Mouse (Mus musculus) kidney, embryonic 14.5 days (tissue): Measurements from ENCODE around the gene Psma1. TPM values are rescaled to one million over a fixed set of nuclear protein-coding genes. Genes with fewer than 3 reads are reported as not detected.

Experiments
- ATAC-seq: fragments of 200-750 bp; cut with Nextera tagmentation; 2 replicates; pipeline ENCODE4 v1.8.0; 2017; ENCODE audit warnings: moderate number of reproducible peaks, mild to moderate bottlenecking, moderate TSS enrichment, moderate library complexity; ENCODE audit not compliant: low FRiP score, low TSS enrichment
- H3K27ac ChIP-seq: fragments of 300-500 bp; sonication (generic); 2 replicates; pipeline ENCODE4 v1.5.1; 2014; ENCODE audit warnings: low read depth, mild to moderate bottlenecking, low read length, moderate library complexity, mixed read lengths
- H3K27me3 ChIP-seq: fragments of 300-500 bp; sonication (generic); 2 replicates; pipeline ENCODE4 v1.6.1; 2014; ENCODE audit warnings: mild to moderate bottlenecking, low read length; ENCODE audit not compliant: control insufficient read depth, insufficient read depth
- H3K36me3 ChIP-seq: fragments of 300-500 bp; sonication (generic); 2 replicates; pipeline ENCODE4 v1.6.1; 2014; ENCODE audit warnings: low read length, mixed read lengths; ENCODE audit not compliant: control insufficient read depth, insufficient read depth
- H3K4me1 ChIP-seq: fragments of 300-500 bp; sonication (generic); 2 replicates; pipeline ENCODE4 v1.6.1; 2014; ENCODE audit warnings: low read length, mixed read lengths; ENCODE audit not compliant: control insufficient read depth, insufficient read depth
- H3K4me2 ChIP-seq: fragments of 300-500 bp; sonication (generic); replicated peaks from 2 replicates; pipeline ENCODE4 v1.6.1; 2014; ENCODE audit warnings: low read depth, mild to moderate bottlenecking, low read length
- H3K4me3 ChIP-seq: fragments of 300-500 bp; sonication (generic); 2 replicates; pipeline ENCODE4 v1.5.1; 2014; ENCODE audit warnings: mild to moderate bottlenecking, low read length
- H3K9ac ChIP-seq: fragments of 300-500 bp; sonication (generic); 2 replicates; pipeline ENCODE4 v1.6.1; 2014; ENCODE audit warnings: low read depth, mild to moderate bottlenecking, low read length, moderate library complexity
- H3K9me3 ChIP-seq: fragments of 300-500 bp; sonication (generic); 2 replicates; pipeline ENCODE4 v1.6.1; 2016; ENCODE audit warnings: low read length; ENCODE audit not compliant: control insufficient read depth
- WGBS: fragments of 180-500 bp; shearing (Covaris S2); extraction: QIAGEN DNeasy Blood & Tissue Kit; methylation state at CpG from one replicate; pipeline ENCODE4 v1.1.7; 2014; 5-methylcytosine and 5-hydroxymethylcytosine counted together
- polyA plus RNA-seq: library from polyadenylated mRNA; unstranded; fragments of >200 nt; fragmentation: Nextera tagmentation; extraction: Ambion mirVana; gene quantifications from 2 replicates; pipeline ENCODE4 v1.2.1, GENCODE M21; 2014

The Psma1 gene
- polyA plus RNA-seq, 1 experiment from 2014 or later, result 466 TPM

DNA sequence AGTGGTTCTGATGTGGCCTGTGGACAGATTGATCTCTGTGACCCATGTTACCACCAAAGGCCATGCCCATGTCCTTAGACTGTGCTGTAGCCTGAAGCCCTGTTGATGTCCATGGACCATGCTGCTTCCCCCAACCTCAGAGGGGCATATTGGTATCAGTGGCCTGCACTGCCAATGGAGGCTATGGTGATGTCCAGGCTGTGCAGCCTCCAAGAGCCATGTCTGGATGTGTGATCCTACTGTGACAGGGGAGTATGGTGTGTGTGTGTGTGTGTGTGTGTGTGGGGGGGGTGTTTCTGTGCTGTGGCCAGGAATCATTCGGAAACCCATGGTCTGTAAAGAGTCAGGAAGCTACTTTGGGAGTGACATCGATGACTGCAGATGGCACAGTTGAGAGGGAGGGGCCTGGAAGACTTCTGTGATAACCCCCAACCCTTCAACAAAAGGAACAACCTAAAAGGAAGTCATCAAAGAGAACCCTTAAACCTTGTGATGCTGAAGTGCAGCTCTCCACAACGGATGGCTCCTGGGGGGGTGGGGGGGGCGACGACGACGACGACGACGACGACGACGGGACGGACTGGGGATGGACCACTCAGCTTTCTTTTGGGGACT, 8.5 kb upstream of the Psma1 start:
- Histone ChIP-seq H3K27ac (no peak overlapping the region), H3K4me3 (no peak overlapping the region), H3K4me2 (no peak overlapping the region), H3K27me3 (no peaks in the 10 kb centered on the region), H3K36me3 (no peaks in the 10 kb centered on the region), H3K9ac (no peak overlapping the region), H3K9me3 (no peaks in the 10 kb centered on the region), H3K4me1 (no peaks in the 10 kb centered on the region)
- no peak for ATAC-seq
- 88% methylated on average over 14 of the region's 14 CpGs for WGBS

DNA sequence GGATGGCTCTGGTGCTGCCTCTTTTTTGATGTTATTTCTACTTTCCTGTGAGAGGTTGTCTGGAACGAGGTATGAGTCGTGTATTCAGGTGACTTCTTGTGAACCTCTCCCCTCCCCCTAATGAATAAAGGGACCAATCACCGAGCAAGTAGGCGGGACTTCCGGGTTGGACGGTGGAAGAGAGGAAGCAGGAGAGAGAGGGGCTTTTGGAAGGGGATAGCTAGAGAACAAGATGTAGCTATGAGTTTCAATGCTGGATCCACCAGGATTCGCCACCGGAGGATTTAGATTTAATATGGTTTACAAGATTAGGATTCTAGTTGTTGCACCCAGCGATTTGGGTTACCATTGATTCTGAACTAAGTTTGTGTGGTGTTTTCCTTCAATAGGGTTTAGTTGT, 7.1 kb upstream of the Psma1 start:
- H3K4me1 ChIP-seq, result no peaks in the 10 kb centered on the region

DNA sequence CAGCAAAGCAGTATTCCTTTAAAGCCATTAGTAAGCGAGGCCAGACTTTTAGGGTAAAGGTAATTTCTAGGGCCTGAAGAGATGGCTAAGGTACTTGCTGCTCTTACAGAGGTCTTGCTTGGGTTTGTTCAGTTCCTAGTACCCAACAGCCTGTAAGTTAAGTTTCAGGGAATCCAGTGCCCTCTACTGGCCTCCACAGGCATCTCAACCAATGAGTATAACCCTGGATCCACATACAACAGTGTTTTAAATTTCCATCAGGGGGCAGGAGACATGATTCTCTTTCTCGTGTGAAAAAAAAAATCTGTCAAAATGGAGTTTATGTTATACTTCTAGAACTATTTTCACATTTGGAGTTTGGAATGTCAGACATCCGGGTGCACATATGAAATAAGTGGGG, 5.8 kb upstream of the Psma1 start:
- H3K36me3 ChIP-seq, result no peaks in the 10 kb centered on the region
- H3K9me3 ChIP-seq, result no peaks in the 10 kb centered on the region
- H3K27me3 ChIP-seq, result no peaks in the 10 kb centered on the region
- H3K9ac ChIP-seq, result no peak overlapping the region
- H3K4me1 ChIP-seq, result peaks cover 4% of the 10 kb centered on the region; the same call in 1 of the 2 replicates
- WGBS, result 65% methylated on average over 3 of the region's 3 CpGs
- ATAC-seq, result peak; percentile 47; the same call in 1 of the 2 replicates
- no peak overlapping the region for H3K4me2 ChIP-seq
- H3K4me3 ChIP-seq, result no peak overlapping the region
- no peak overlapping the region for H3K27ac ChIP-seq

More for the DNA sequence above, 7.1 kb upstream of the Psma1 start:
- no peak overlapping the region for H3K9ac ChIP-seq
- no peaks in the 10 kb centered on the region for H3K36me3 ChIP-seq
- no peak for ATAC-seq
- H3K4me3 ChIP-seq, result no peak overlapping the region
- no peaks in the 10 kb centered on the region for H3K27me3 ChIP-seq
- H3K27ac ChIP-seq, result no peak overlapping the region
- no peak overlapping the region for H3K4me2 ChIP-seq
- H3K9me3 ChIP-seq, result no peaks in the 10 kb centered on the region
- WGBS, result 75% methylated on average over 9 of the region's 9 CpGs

DNA sequence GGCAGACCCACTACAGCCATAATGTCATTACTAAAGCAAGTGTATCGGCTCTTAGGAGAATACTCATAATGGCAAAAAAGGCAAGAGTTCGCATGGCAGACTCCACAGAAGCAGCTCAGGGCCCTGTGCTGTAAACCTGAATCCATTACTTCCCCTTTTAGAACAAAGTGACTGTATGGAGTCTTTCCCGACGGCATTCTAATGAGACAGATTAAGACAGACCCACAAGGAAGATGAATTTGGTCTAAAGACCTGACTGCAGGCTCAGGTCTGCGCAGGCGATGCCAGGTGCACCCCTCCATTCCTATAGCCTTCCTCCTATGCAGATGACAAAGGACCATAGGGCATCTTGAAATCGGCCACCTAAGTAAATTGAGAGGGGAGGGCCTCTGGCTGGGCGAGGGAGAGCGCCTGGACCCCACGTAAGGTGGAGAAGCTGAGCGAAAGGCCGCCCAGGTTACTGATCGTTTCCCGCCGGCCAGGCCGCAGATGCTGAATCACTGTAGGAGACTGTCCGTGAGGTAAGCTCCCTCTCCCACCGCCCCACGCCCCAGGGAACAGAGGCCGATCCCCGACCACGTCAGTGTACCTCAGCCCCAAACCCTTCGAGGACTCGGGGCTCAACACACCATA, 430 bp downstream of the Psma1 start:
- H3K4me3 ChIP-seq, result peak overlapping the region; percentile 60
- no peaks in the 10 kb centered on the region for H3K27me3 ChIP-seq
- peaks cover 36% of the 10 kb centered on the region for H3K36me3 ChIP-seq
- ATAC-seq, result peak; percentile 6; the same call in 1 of the 2 replicates
- peaks cover 12% of the 10 kb centered on the region; the same call in 1 of the 2 replicates for H3K4me1 ChIP-seq
- H3K9me3 ChIP-seq, result no peaks in the 10 kb centered on the region
- no peak overlapping the region; the same call in 1 of the 2 replicates for H3K27ac ChIP-seq
- peak overlapping the region; percentile 78 for H3K9ac ChIP-seq
- WGBS, result 2% methylated on average over 24 of the region's 24 CpGs
- H3K4me2 ChIP-seq, result peak overlapping the region; percentile 67

DNA sequence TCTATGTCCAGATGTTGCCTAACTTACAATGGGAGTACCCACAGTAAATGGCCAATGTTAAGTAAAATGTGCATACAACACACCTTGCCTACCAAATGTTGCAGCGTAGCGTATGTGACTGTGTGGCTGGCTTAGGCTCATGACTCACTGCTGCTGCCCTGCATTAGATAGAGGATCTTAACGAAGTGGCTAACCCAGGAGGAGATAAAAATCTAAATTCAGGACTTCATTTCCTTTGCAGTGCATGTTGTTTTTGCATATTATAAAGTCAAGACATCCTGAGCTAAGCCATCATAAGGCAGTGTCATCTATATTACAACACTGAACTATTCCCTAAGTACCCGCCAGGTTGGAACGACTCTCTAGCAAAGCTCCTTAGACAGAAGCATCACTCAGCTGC, 7.5 kb downstream of the Psma1 start:
- Histone ChIP-seq H3K9ac (no peak overlapping the region), H3K4me3 (no peak overlapping the region), H3K9me3 (no peaks in the 10 kb centered on the region), H3K4me2 (no peak overlapping the region), H3K27ac (no peak overlapping the region), H3K4me1 (no peaks in the 10 kb centered on the region), H3K36me3 (peaks cover 88% of the 10 kb centered on the region), H3K27me3 (no peaks in the 10 kb centered on the region)
- 93% methylated on average over 5 of the region's 5 CpGs for WGBS
- no peak for ATAC-seq

DNA sequence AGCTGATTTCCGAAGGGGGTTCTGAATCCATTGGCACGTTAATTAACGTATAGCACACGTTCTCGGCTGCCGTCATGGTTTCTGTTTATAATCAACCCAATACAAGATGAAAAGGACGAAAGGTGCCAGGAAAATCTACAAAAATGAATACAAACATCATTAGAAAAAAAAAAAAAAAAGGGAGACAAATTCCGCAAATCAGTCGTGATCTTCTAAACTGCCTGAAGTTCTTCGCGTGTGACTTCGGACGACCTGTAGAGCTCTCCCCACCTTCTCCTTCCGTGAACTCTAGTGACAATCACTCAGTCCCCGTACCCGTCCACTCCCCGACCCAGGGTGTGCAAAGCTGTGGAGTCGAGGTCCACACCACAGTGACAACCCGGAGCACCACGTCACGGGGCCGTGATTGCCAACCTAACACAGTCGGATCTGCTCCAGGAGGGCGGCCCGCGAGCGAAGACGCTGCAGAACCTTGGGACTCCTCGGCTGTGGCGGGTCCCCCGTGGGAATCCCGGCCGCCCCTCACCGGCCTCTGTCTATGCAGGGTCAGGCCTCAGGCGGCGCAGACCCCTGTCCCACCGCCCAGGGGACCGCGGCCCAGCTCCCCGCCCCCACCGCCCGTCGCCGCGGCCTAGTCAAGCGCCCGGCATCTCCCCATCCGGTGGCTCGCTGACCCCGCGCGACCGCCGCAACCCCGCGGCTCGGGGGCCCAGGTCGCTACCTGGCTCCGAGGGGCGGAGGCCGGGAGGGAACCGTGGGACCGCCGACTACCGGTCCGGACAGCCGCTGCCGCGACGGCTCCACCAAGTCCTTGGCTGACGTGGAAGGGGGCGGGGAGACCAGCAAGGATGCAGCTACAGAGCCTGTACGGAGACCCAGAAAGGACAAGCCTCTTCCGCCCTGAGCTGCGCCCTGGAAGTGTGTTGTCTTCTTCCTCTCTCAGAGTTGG, 21.8 kb downstream of the Psma1 start, which contains the start of gene Copb1:
Gene Copb1 (minus strand): TSS at position 827 of the 949 bp plus-strand sequence.
- no peaks in the 10 kb centered on the region for H3K27me3 ChIP-seq
- H3K9ac ChIP-seq, result peak within 1 kb of the TSS; percentile 98
- H3K4me2 ChIP-seq, result peak within 1 kb of the TSS; percentile 47
- H3K36me3 ChIP-seq, result peaks cover 29% of the 10 kb centered on the region
- H3K9me3 ChIP-seq, result no peaks in the 10 kb centered on the region
- peak within 1 kb of the TSS; percentile 96 for H3K4me3 ChIP-seq
- peak; percentile 98 for ATAC-seq
- 2% methylated on average over 61 of the region's 75 CpGs for WGBS
- H3K4me1 ChIP-seq, result peaks cover 7% of the 10 kb centered on the region; the same call in 1 of the 2 replicates
- H3K27ac ChIP-seq, result peak within 1 kb of the TSS; percentile 62; the same call in 1 of the 2 replicates

DNA sequence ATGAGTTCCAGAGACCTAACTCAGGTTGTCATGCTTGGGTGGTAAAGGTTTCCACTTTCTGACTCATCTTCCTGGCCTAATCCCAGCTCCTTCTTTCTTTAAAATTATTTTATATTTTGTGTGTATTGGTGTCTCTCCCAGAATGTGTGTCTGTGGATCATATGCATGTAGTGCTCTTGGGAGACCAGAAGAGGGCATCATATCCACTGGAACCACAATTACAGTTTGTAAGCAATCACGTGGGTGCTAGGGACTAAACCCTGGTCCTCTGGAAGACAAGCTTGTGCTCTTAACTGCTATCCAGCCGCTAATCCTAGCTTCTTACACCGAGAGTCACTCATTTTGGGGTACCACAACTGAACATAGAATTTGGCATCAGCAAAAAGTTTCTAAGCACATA, 24.2 kb downstream of the Psma1 start:
- H3K9ac ChIP-seq, result no peak overlapping the region
- H3K4me1 ChIP-seq, result peaks cover 7% of the 10 kb centered on the region; the same call in 1 of the 2 replicates
- H3K36me3 ChIP-seq, result peaks cover 47% of the 10 kb centered on the region
- no peaks in the 10 kb centered on the region for H3K27me3 ChIP-seq
- H3K4me3 ChIP-seq, result no peak overlapping the region
- no peak overlapping the region for H3K27ac ChIP-seq
- no peak overlapping the region for H3K4me2 ChIP-seq
- H3K9me3 ChIP-seq, result no peaks in the 10 kb centered on the region
- no peak for ATAC-seq
- 97% methylated on average over 3 of the region's 3 CpGs for WGBS

DNA sequence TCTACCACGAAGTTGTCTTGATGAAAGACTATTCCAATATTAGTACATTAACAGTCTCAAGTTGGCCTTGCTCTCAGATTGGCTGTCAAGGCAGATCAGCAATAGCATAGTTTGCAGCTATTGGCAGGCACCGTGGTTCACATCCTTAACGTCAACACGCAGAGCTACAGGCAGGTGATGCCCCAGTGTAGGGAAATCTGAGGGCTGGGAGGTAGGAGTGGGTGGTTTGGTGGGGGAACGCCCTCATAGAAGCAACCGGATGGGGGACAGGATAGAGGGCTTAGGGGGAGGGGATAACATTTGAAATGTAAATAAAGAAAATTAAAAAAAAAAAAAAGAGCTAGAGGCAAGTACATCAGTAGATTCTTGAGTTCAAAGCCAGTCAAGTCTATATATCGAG, 41.9 kb downstream of the Psma1 start:
- H3K4me2 ChIP-seq, result no peak overlapping the region
- no peaks in the 10 kb centered on the region for H3K4me1 ChIP-seq
- H3K27me3 ChIP-seq, result no peaks in the 10 kb centered on the region
- ATAC-seq, result no peak
- H3K9ac ChIP-seq, result no peak overlapping the region
- no peaks in the 10 kb centered on the region for H3K9me3 ChIP-seq
- H3K36me3 ChIP-seq, result peaks cover 81% of the 10 kb centered on the region
- no peak overlapping the region for H3K27ac ChIP-seq
- WGBS, result 79% methylated on average over 7 of the region's 7 CpGs
- H3K4me3 ChIP-seq, result no peak overlapping the region
